Mouse (Mus musculus): ENCODE data around the gene Arid1b.

- TF ChIP-seq ZNF384 (IDR thresholded peaks at IDR 0.05; ENCODE audit: low read depth, low read length) (no peak), ZC3H11A (IDR thresholded peaks at IDR 0.05; ENCODE audit: borderline replicate concordance, low read depth, low read length) (no peak), MAFK (IDR thresholded peaks at IDR 0.05; ENCODE audit: insufficient read depth, low read depth, low read length) (no peak)
Observed at GRCm38 (mm10) chr17:5322594-5322993, 328.5 kb downstream of the Arid1b start.

Data from ES-E14 (cell line).